Mouse (Mus musculus): ENCODE data around the gene Gm20747. TPM values are rescaled to one million over a fixed set of nuclear protein-coding genes. Genes with fewer than 3 reads are reported as not detected.
"Not testable (repeated sequence)": the region's sequence is repeated elsewhere in the genome, so short reads cannot be mapped to it uniquely, and the experiment has no call there.

Gm20747 gene
- not detected for total RNA-seq (2021)

DNA sequence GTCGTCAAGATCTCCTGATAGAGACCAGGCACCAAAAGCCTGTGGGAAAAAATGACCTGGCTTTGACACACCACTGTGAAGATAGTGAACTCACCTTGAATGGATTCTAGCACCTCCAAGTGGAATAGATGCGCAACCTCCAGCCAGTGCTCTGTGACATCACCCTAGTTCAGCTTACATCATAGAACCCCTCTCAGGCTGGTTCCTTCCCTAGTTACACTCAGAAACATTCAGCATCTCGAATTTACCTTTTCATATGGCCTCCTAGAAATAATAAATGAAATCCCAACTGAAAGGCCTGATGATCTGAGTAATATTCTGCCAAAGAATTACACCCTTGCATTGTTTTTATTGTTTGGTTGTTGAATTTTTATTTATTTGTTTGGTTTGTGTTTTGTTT is at the start of gene Gm20747:
Gene Gm20747 (minus strand): TSS at position 101 of the 400 bp plus-strand sequence.
- DNase-seq, result not testable (repeated sequence)

All from layer of hippocampus, postnatal 36 days (tissue).